In genomic region chr6:118367502-118367901, GRCm38 (mm10) we compare ENCODE assay signal across 20 mouse cellular contexts. TPM values are rescaled to one million over a fixed set of nuclear protein-coding genes. Genes with fewer than 3 reads are reported as not detected.
DNase-seq lines count a peak whose midpoint lies in the region; TF ChIP-seq lines count a peak whose summit lies in the region.
"Had no signal": no experiment of that assay in that cellular context is flagged by ENCODE, and none has a peak within 500 bp of the region (broad histone marks: within the 10 kb centered on the region; RNA-seq: fewer than 3 reads in every experiment).

No protein-coding gene starts in this region.

- H3K4me2 ChIP-seq in myocyte (ENCODE audit: low read depth) = peak overlapping the region; percentile 48
- H3K4me2 ChIP-seq: embryonic facial prominence, embryonic 13.5 days; limb, embryonic 15.5 days; midbrain, embryonic 12.5 days; neural tube, embryonic 12.5 days; stomach, embryonic 15.5 days had no signal

- DNase-seq in 3T3-L1 (ENCODE audit: low read depth, low spot score) (peak; percentile 81), MN1 (ENCODE audit: low spot score) (peak; percentile 31)
- DNase-seq in adrenal gland, postnatal 14 days = peak; percentile 69
- no peak for DNase-seq in spleen, postnatal 4 days (ENCODE audit: low spot score in 2 of 2)
- DNase-seq in heart, adult 8-10 months (ENCODE audit: low spot score) = no peak
- DNase-seq in gastrocnemius, adult 2 months = no peak
- DNase-seq: cerebellum, postnatal 10 days; gastrocnemius, postnatal 25 days; heart, postnatal 10 days; kidney, adult 2 months; kidney, postnatal 10 days had no signal

- no peak overlapping the region for H3K27ac ChIP-seq in gastrocnemius, adult 2 months
- H3K27ac ChIP-seq: embryonic facial prominence, embryonic 13.5 days; heart, embryonic 10.5 days; layer of hippocampus, adult 2 months; limb, embryonic 15.5 days; midbrain, embryonic 12.5 days; neural tube, embryonic 12.5 days; stomach, embryonic 15.5 days had no signal

- no peak for TF ChIP-seq POLR2A in myocyte (IDR thresholded peaks at IDR 0.05; ENCODE audit: insufficient read length, low read depth)

- H3K36me3 ChIP-seq in myocyte (ENCODE audit: control insufficient read depth, insufficient read depth) = no peaks in the 10 kb centered on the region
- H3K36me3 ChIP-seq: embryonic facial prominence, embryonic 13.5 days; G1E; heart, embryonic 10.5 days; limb, embryonic 15.5 days; midbrain, embryonic 12.5 days; neural tube, embryonic 12.5 days; stomach, embryonic 15.5 days had no signal

- intact Hi-C loops in gastrocnemius, adult 2 months (cut with DNase I) = no loop called here

- H3K79me2 ChIP-seq in myocyte (ENCODE audit: control insufficient read depth, insufficient read depth) = no peaks in the 10 kb centered on the region

- no peak overlapping the region for H3ac ChIP-seq in myocyte (ENCODE audit: control insufficient read depth, insufficient read length)

- no peaks in the 10 kb centered on the region for H3K27me3 ChIP-seq in myocyte (ENCODE audit: control insufficient read depth, insufficient read depth, insufficient read length)
- H3K27me3 ChIP-seq: embryonic facial prominence, embryonic 13.5 days; limb, embryonic 15.5 days; midbrain, embryonic 12.5 days; neural tube, embryonic 12.5 days; stomach, embryonic 15.5 days had no signal

- H3K4me3 ChIP-seq in myocyte = no peak overlapping the region
- no peak overlapping the region for H3K4me3 ChIP-seq in gastrocnemius, adult 2 months
- H3K4me3 ChIP-seq: embryonic facial prominence, embryonic 13.5 days; heart, embryonic 10.5 days; layer of hippocampus, adult 2 months; limb, embryonic 15.5 days; midbrain, embryonic 12.5 days; neural tube, embryonic 12.5 days; stomach, embryonic 15.5 days had no signal

- no peak for TF ChIP-seq CTCF in gastrocnemius, adult 2 months (IDR thresholded peaks at IDR 0.05)

TF ChIP-seq in myocyte, 11 proteins besides CTCF, POLR2A, EP300 and RAD21:
- no peak for TF ChIP-seq CEBPB (IDR thresholded peaks at IDR 0.05; ENCODE audit: insufficient read depth, poor library complexity, severe bottlenecking)
- TF ChIP-seq MAX (IDR thresholded peaks at IDR 0.05; ENCODE audit: low read depth) = no peak
- no peak for TF ChIP-seq MYOG (IDR thresholded peaks at IDR 0.05; ENCODE audit: control insufficient read depth in 1 of 3, insufficient read depth in 1 of 3, insufficient read length in 2 of 3, low read depth in 2 of 3)
- no peak for TF ChIP-seq REST (IDR thresholded peaks at IDR 0.05; ENCODE audit: insufficient read depth, insufficient read length)
- TF ChIP-seq POLR2AphosphoS2 (IDR thresholded peaks at IDR 0.05; ENCODE audit: insufficient read length, low read depth) = no peak
- TF ChIP-seq TCF3 (IDR thresholded peaks at IDR 0.05; ENCODE audit: insufficient read length, low read depth) = no peak
- TF ChIP-seq TCF12 (IDR thresholded peaks at IDR 0.05; ENCODE audit: insufficient read depth, poor library complexity, severe bottlenecking) = no peak

RNA-seq across cellular contexts. Expression of gene Bms1, which starts 51.8 kb away (rescaled TPM):
- total RNA-seq in adrenal gland, postnatal 14 days (2021) = 33.8 and 37.5 TPM in 2 replicates
- polyA plus RNA-seq in myocyte (2012; fragmentation: generic; extraction: Trizol) = 15.8 TPM
- total RNA-seq in heart, adult 8-10 months (2022) = 10 to 100 TPM; 19.4 to 20.7 (median 19.8) TPM
- total RNA-seq in gastrocnemius, adult 2 months (2021) = 10 to 100 TPM; 26.3 to 27.0 TPM

Comparison
In these comparisons a context has a peak if more than half of its experiments do, and no peak if none do; other contexts are left out.
1. DNase-seq: peak in 3T3-L1 (single experiment), MN1 (single experiment) and adrenal gland, postnatal 14 days (single experiment); none in spleen, postnatal 4 days (0 of 2), heart, adult 8-10 months (single experiment) and gastrocnemius, adult 2 months (single experiment).